Mouse (Mus musculus) G1E-ER4 (cell line): ENCODE data around the gene Cmtm3. TPM values are rescaled to one million over a fixed set of nuclear protein-coding genes. Genes with fewer than 3 reads are reported as not detected.
"Not testable (repeated sequence)": the region's sequence is repeated elsewhere in the genome, so short reads cannot be mapped to it uniquely, and the experiment has no call there.

Source experiments
- GATA1 ChIP-seq: IDR thresholded peaks from one replicate; pipeline ENCODE4 v1.8.0; 2012; ENCODE audit warnings: low read length, inconsistent platforms
- polyA plus RNA-seq: library from polyadenylated mRNA; stranded (reverse); fragments of >175 nt; gene quantifications from 2 replicates; pipeline ENCODE4 v1.2.3, GENCODE M21; 2012

Gene Cmtm3
- not detected in 2 replicates for polyA plus RNA-seq

DNA sequence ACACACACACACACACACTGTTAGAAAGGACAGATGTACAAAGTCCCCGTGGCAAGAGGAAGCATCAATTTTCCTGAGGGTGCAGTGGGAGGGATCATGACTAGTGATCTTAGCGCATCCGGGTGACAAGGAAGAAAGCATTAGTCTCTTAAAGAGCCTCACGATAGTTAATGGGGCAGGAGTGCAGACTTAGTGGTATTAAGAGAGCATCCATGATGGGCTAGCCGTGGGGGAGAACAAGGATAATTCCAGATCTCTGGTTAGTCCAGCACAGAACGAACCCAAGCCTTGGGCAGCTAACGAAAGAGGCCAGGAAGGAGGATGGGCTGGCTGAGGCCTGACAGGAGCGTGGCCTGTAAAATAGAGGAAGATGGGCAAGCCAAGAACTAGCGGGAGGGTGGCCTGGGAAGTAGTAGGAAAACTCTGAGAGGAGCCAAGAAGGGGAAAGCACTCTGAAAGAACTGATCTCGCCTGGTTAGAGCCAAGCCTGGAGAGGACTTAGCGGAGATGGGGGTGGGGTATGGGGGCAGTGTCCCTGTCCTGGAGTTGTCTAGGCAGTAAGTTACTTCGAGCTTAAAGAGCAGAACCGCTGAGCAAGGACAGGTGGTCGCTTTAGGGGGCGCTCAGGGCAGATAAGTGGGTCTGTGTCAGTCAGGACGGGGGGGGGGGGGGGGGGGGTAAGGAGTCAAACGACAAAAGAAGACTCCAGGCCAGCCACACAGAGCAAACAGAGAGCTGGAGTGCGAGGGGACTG lies at the start of gene Cmtm3:
Gene Cmtm3 (plus strand): TSS at position 182 of the 754 bp plus-strand sequence.
- no peak for TF ChIP-seq GATA1

DNA sequence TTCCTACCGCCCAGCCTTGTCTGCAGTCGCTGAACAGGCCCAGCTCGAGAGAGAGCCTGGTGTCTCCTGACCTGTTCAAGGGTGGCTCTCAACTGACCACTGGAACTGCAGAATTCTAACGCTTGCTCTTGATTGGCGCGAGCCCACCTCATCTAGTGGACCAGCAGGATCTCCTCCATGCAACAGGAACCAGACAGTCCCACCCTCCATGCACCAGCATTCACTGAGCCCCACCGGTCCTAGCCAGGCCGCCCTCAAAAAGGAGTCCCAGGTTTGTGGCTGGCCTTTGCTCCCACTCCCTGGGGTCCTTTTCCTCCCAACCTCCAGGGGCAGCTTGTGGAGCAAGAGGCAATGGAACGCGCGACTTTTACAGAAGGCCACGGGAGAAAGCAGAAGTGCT lies 46.1 kb upstream of the Cmtm3 start, which contains the start of gene Cmtm2a:
Gene Cmtm2a (minus strand): TSS at position 101 of the 400 bp plus-strand sequence.
- TF ChIP-seq GATA1: not testable (repeated sequence)

DNA sequence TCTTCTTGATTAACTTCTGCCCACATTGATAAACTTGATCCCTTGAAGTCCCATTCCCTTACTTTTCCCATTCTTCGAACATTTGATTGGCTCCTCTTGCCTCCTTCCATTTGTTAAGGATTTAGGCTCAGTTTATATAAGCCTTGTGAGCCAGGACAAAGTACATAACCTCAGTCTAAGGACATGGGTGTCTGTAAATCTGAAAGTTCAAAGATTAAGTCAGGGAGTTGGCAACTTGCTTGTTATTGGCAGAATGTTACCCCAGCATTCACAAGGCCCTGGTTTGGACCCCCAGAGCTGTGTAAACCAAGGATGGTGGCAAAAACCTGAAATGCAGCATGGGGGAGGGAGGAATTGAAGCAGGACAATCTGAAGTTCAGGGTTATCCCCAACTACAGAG lies 44.8 kb upstream of the Cmtm3 start:
- TF ChIP-seq GATA1: no peak

DNA sequence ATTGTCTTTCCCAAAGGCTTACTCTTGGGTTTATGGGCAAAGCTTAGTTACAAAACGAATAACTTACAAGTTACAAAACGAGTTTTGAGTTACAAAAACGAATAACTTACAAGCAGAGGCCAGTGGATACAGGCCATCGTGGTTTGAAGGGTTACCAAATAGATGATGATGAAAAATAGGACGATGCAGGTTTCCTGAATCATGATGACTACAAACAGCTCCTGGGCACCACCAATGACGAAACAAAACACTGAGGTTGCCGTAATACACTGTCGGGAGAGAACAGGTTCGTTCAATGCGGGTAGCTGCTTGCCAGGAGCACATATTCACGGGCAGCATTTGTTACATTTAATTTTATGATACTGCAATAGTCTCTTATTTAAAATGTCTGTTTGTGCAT lies 34.2 kb upstream of the Cmtm3 start:
- TF ChIP-seq GATA1: no peak

DNA sequence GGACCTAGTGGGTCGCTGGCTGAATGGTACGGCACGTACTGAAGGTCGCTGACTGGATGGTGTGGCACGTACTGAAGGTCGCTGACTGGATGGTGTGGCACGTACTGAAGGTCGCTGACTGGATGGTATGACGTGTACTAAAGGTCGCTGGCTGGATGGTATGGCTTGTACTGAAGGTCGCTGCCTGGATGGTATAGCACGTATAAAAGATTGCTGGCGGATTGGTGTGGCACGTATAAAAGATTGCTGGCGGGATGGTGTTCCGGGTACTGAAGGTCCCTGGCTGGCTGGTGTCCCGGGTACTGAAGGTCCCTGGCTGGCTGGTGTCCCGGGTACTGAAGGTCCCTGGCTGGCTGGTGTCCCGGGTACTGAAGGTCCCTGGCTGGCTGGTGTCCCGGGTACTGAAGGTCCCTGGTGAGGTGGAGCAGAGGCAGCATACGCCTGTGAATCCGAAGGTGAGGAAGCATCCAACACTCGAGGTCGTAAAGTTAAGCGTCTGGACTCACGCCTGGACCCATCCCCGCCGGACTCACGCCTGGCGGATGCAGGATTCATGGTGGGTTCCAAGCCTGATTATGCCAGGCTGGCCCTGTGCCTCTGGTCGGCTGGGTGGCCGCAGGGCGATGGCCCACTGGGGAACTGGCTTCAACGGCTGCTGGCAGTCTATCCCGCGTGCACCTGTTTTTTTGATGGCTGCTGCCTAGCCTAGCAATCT lies 29.6 kb upstream of the Cmtm3 start, which contains the start of the genes Gm45711 and Cmtm1:
Gene Gm45711 (minus strand): TSS at position 641 of the 715 bp plus-strand sequence.
Gene Cmtm1 (minus strand): TSS at position 705 of the 715 bp plus-strand sequence.
- TF ChIP-seq GATA1: not testable (repeated sequence)

DNA sequence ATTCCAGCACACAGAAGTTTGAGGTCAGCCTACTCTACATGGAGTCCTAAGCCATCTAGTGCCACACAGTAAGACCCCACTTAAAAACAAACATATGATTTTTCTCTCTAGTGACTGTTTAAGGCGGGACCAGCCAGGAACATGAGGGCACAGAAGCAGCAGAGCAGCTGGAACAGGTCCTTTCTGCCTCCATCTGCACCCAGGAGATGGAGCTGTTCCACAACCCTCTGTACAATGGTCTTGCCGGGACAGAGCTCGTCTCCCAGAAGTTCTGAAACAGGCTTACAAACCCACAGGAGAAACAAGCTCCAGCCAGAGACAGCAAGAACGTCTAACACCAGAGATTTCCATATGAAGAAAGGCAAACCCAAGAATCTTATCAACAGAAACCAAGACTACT lies 25.9 kb upstream of the Cmtm3 start:
- no peak for TF ChIP-seq GATA1

DNA sequence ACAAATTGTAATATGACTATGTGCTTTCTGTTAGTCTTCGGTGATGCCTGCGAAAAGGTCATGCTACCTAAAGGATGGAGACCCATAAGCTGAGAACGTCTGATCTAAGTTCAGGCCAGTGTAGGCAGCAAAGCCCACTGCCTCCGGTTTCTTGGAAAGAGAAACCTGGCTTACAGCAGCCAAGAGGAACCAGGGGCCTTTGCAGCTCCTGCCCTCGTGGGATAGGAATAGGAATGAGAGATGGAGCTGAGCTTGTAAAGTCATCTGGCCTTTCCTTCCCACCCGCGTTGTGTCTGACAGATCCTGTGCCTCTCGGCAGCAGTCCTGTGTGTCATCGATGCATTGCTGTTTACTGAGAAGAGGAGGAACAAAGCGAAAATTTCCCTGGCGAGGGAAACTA lies 17.9 kb upstream of the Cmtm3 start, which contains the start of gene Gm11020:
Gene Gm11020 (plus strand): TSS at position 301 of the 400 bp plus-strand sequence.
- TF ChIP-seq GATA1: not testable (repeated sequence)

DNA sequence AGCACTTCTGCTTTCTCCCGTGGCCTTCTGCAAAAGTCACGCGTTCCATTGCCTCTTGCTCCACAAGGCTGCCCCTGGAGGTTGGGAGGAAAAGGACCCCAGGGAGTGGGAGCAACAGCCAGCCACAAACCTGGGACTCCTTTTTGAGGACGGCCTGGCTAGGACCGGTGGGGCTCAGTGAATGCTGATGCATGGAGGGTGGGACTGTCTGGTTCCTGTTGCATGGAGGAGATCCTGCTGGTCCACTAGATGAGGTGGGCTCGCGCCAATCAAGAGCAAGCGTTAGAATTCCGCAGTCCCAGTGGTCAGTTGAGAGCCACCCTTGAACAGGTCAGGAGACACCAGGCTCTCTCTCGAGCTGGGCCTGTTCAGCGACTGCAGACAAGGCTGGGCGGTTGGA lies 17.3 kb upstream of the Cmtm3 start, which contains the start of gene Cmtm2b:
Gene Cmtm2b (plus strand): TSS at position 301 of the 400 bp plus-strand sequence.
- not testable (repeated sequence) for TF ChIP-seq GATA1

DNA sequence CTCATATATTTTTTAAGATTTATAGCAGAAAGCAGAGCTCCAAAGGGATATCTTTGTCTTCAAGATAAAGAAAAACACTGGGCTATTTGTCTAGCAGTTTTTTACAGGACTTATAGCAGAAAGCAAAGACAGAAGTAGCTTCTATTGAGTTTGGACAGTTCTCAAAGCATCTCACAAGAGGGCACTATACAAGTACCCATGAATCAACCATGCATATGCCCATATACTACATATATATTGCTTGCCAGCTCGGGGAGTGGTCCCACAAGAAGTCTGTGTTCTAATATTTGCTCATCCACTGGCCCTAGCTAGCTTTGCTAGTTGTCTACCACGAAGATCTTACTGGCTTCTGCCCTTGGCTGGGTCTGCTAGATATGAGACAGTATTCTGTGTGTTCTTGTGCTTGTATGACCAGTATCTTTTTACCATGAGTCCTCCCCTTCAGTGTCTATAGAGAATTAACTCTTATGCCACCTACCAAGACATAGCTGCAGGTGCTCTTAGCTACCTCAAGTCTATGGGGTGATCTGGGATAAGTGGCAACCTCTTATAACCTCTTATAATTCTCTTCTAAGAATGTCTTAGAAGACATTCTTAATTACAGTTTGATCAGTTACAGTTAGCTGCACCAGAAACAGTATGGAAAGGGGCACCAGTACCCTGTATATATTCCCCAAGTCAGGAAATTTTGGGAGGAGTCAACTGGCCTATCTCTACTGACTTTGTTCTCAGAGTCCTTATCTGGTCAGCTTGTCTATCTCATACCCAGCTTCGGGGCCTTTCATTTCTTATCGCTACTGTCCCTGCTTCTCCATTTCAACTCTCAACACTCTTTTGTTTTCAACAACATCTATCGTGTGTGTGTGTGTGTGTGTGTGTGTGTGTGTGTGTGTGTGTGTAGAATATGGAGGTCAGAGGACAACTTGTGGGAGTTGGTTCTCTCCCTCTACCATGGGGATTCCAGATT lies 6.3 kb upstream of the Cmtm3 start:
- TF ChIP-seq GATA1: no peak

DNA sequence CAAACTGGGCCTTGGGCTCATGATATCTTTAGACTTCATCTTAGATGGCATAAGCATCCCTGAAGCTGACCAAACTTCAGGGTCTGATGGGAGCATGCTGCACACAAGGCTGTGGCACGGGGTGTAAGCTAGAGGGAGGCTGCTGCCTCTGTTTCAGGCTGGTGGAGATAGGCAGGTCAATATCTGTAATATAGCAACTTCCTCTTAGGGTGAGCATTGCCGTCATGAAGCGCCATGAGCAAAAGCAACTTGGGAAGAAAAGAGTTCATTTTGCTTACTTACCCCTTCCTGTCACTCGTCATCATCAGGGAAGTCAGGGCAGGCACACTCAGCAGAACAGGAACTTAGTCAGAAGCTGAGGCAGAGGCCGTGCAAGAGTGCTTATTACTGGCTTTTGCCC lies 5.4 kb upstream of the Cmtm3 start:
- no peak for TF ChIP-seq GATA1

DNA sequence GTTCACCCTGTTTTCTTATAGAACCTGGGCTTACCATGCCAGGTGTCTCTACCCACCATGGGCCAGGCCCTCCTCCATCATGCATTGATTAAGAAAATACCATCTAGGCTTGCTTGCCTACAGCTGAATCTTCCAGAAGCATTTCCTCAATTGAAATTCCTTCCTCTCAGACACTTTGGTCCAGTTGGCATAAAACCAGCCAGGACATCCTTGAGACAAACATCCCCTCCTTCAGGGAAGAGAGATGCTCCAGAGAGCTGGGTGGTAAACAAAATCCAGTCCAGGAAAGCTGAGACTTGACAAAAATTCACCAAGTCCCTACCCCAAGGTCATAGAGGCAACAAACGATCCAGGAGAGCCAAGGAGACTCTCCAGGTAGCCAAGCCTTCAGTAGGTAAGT lies 5.0 kb upstream of the Cmtm3 start:
- TF ChIP-seq GATA1: no peak

DNA sequence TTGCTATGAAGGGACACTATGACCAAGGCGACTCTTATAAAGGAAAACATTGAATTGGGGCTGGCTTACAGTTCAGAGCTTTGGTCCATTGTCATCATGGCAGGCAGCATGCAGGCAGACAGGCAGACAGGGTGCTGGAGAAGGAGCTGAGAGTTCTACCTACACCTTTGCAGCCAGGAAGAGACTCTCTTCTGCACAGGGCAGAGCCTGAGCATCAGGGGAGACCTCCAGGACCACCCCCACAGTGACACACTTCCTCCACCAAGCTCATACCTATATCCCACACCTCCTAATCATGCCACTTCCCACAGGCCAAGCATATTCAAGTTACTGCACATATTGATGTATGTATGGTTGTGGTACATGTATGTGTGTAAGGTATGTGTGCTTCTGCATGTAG lies 2.4 kb upstream of the Cmtm3 start:
- no peak for TF ChIP-seq GATA1

DNA sequence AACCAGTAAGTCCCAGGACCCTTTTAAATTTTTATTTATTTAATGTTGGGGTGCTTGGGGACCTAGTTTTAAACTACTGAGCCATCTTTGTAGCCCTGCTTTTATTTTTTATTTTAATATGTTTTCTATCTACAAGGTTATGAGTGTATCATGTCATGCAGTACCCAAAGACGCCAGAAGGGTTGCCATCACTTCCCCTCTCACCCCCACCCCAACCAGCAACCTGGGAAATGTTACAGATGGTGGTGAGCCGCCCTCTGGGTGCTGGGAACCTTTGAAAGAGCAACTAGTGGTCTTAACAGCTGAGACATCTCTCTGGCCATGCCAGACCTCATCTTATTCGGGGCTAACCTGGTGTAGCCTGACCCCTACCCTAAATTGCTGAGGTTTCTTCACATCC lies 1.3 kb upstream of the Cmtm3 start:
- TF ChIP-seq GATA1: no peak

DNA sequence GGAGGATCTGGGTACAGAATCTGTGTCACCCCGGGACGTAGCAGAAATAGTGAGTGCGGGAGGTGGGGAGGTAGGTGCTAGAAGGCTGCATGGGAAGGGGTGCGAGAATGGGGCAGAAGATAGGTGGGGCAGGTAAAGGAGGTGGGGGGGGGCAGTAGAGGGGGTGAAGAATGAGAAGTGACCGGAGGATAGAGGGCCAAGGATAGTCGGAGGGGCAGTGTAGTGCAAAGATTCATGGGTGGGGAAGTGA lies 698 bp downstream of the Cmtm3 start:
- no peak for TF ChIP-seq GATA1
